Mouse (Mus musculus) liver, embryonic 15.5 days (tissue): ENCODE measurements around the gene Oaf. TPM values are rescaled to one million over a fixed set of nuclear protein-coding genes. Genes with fewer than 3 reads are reported as not detected.

Experiments used
- ATAC-seq: fragments of 200-750 bp; cut with Nextera tagmentation; 2 replicates; pipeline ENCODE4 v1.8.0; 2017; ENCODE audit warnings: moderate number of reproducible peaks, mild to moderate bottlenecking, moderate library complexity; ENCODE audit not compliant: insufficient read depth
- H3K27ac ChIP-seq: fragments of 300-500 bp; sonication (generic); replicated peaks from 2 replicates; pipeline ENCODE4 v1.5.1; 2015; ENCODE audit warnings: mild to moderate bottlenecking, inconsistent platforms
- H3K27me3 ChIP-seq: fragments of 300-500 bp; sonication (generic); 2 replicates; pipeline ENCODE4 v1.6.1; 2015; ENCODE audit warnings: mild to moderate bottlenecking, inconsistent platforms
- H3K36me3 ChIP-seq: fragments of 300-500 bp; sonication (generic); replicated peaks from 2 replicates; pipeline ENCODE4 v1.6.1; 2015; ENCODE audit warnings: moderate library complexity, mild to moderate bottlenecking, inconsistent platforms
- H3K4me1 ChIP-seq: fragments of 300-500 bp; sonication (generic); replicated peaks from 2 replicates; pipeline ENCODE4 v1.6.1; 2015; ENCODE audit warnings: inconsistent platforms
- H3K4me2 ChIP-seq: fragments of 300-500 bp; sonication (generic); 2 replicates; pipeline ENCODE4 v1.6.1; 2015; ENCODE audit warnings: moderate library complexity, mild to moderate bottlenecking, inconsistent platforms
- H3K4me3 ChIP-seq: fragments of 300-500 bp; sonication (generic); replicated peaks from 2 replicates; pipeline ENCODE4 v1.5.1; 2015; ENCODE audit warnings: mild to moderate bottlenecking, inconsistent platforms
- H3K9ac ChIP-seq: fragments of 300-500 bp; sonication (generic); 2 replicates; pipeline ENCODE4 v1.6.1; 2015; ENCODE audit warnings: moderate library complexity, mild to moderate bottlenecking, inconsistent platforms
- H3K9me3 ChIP-seq: fragments of 300-500 bp; sonication (generic); replicated peaks from 2 replicates; pipeline ENCODE4 v1.6.1; 2016; ENCODE audit warnings: inconsistent platforms
- WGBS: fragments of 180-500 bp; shearing (Covaris S2); methylation state at CpG from one replicate; pipeline ENCODE4 v1.1.7; 2015; ENCODE audit warnings: mixed read lengths; ENCODE audit not compliant: insufficient replicate concordance; 5-methylcytosine and 5-hydroxymethylcytosine counted together
- polyA plus RNA-seq: library from polyadenylated mRNA; unstranded; fragments of >200 nt; fragmentation: Nextera tagmentation; extraction: Ambion mirVana; gene quantifications from 2 replicates; pipeline ENCODE4 v1.2.1, GENCODE M21; 2015

The Oaf gene
- polyA plus RNA-seq, 1 experiment from 2014 or later, result 30.0 TPM

- ATAC-seq, result no peak
- Histone ChIP-seq H3K4me1 (peaks cover 45% of the 10 kb centered on the region), H3K36me3 (no peaks in the 10 kb centered on the region), H3K4me3 (no peak overlapping the region), H3K27ac (peak overlapping the region; percentile 84), H3K9me3 (no peaks in the 10 kb centered on the region), H3K4me2 (no peak overlapping the region), H3K9ac (no peak overlapping the region), H3K27me3 (no peaks in the 10 kb centered on the region)
- 73% methylated on average over 9 of the region's 9 CpGs for WGBS
These were observed 23.3 kb upstream of the Oaf start for GRCm38 (mm10) chr9:43262811-43263550.

GRCm38 (mm10) chr9:43262390-43262789 lies 22.7 kb upstream of the Oaf start:
- Histone ChIP-seq H3K27ac (peak overlapping the region; percentile 84), H3K4me3 (no peak overlapping the region), H3K4me2 (no peak overlapping the region), H3K4me1 (peaks cover 48% of the 10 kb centered on the region), H3K9me3 (no peaks in the 10 kb centered on the region), H3K9ac (no peak overlapping the region), H3K27me3 (no peaks in the 10 kb centered on the region), H3K36me3 (no peaks in the 10 kb centered on the region)
- no peak for ATAC-seq
- WGBS, result 70% methylated on average over 4 of the region's 4 CpGs

DNA sequence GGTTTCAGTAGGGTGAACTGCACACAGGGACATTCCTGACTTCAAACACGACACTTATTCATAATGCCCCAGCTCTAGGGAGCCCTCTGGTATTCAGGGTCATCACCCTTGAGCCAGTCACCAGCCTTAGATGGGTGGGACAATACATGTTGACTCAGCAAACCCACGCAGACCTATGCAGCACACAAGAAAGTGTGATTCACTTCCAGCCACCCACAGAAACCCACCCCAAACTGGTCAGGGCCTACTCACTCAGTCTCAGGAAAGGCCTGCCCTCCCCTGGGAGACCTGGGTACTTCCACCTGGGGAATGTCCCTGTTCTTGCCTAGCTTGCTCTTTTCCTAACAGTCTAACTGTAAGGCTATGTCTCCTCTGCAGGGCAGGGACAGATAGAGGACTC lies 22.2 kb upstream of the Oaf start:
- 31% methylated on average over 2 of the region's 2 CpGs for WGBS
- Histone ChIP-seq H3K4me2 (no peak overlapping the region), H3K4me3 (no peak overlapping the region), H3K27ac (peak overlapping the region; percentile 84), H3K9ac (no peak overlapping the region), H3K9me3 (no peaks in the 10 kb centered on the region), H3K27me3 (no peaks in the 10 kb centered on the region), H3K36me3 (no peaks in the 10 kb centered on the region), H3K4me1 (peaks cover 48% of the 10 kb centered on the region)
- ATAC-seq, result no peak

GRCm38 (mm10) chr9:43261124-43261907 lies 21.6 kb upstream of the Oaf start:
- no peak for ATAC-seq
- no peak overlapping the region for H3K9ac ChIP-seq
- no peak overlapping the region for H3K4me2 ChIP-seq
- H3K27ac ChIP-seq, result peak overlapping the region; percentile 84
- no peaks in the 10 kb centered on the region for H3K27me3 ChIP-seq
- peaks cover 48% of the 10 kb centered on the region for H3K4me1 ChIP-seq
- no peak overlapping the region for H3K4me3 ChIP-seq
- H3K36me3 ChIP-seq, result no peaks in the 10 kb centered on the region
- H3K9me3 ChIP-seq, result no peaks in the 10 kb centered on the region
- 68% methylated on average over 4 of the region's 4 CpGs for WGBS

DNA sequence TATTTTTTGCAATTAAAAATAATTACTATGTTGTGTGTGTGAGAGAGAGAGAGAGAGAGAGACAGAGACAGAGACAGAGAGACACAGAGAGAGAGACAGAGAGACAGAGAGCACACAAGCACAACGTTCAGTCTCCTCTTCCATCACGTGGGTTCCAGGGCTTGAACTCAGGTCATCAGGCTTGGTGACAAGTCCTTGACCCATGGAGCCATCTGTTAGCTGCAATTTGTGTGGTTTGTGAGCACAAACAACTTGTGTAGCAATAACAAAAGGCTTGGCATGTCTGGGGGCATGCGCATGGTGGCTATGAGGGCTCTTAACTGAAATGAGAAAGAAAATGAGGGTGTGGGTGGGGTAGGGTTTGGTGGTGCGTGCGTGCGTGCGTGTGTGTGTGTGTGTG lies 20.9 kb upstream of the Oaf start:
- H3K4me2 ChIP-seq, result no peak overlapping the region
- no peak overlapping the region for H3K9ac ChIP-seq
- peaks cover 46% of the 10 kb centered on the region for H3K4me1 ChIP-seq
- H3K9me3 ChIP-seq, result no peaks in the 10 kb centered on the region
- ATAC-seq, result no peak
- H3K36me3 ChIP-seq, result no peaks in the 10 kb centered on the region
- no peak overlapping the region for H3K4me3 ChIP-seq
- H3K27me3 ChIP-seq, result no peaks in the 10 kb centered on the region
- no peak overlapping the region for H3K27ac ChIP-seq
- 82% methylated on average over 7 of the region's 7 CpGs for WGBS

DNA sequence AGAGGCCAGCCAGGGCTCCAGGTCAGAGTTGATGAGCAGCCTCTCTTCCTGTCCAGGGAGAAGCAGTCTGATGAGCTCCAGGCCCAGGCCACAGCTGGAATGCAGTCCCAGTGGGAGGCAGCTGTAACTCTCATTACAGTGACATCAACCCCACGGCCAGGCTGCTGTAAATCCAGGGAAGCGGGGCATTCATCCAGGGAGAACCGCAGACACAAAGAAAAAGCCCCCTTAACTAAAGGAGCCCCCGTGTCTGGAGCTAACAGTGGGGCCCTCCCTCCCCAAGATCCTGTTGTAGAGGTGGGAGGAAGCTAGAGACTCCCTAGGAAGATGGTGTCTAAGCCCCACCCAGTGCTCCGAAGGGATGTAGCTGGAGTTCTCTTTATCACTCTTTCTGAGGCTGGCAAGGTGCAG lies 13.6 kb upstream of the Oaf start:
- Histone ChIP-seq H3K27me3 (no peaks in the 10 kb centered on the region), H3K36me3 (no peaks in the 10 kb centered on the region), H3K9ac (no peak overlapping the region), H3K4me3 (no peak overlapping the region), H3K9me3 (no peaks in the 10 kb centered on the region), H3K27ac (no peak overlapping the region), H3K4me1 (peaks cover 13% of the 10 kb centered on the region), H3K4me2 (no peak overlapping the region)
- 58% methylated on average over 5 of the region's 5 CpGs for WGBS
- ATAC-seq, result no peak

- H3K4me1 ChIP-seq, result peaks cover 11% of the 10 kb centered on the region
- ATAC-seq, result no peak
- H3K36me3 ChIP-seq, result no peaks in the 10 kb centered on the region
- H3K9me3 ChIP-seq, result no peaks in the 10 kb centered on the region
- no peak overlapping the region for H3K9ac ChIP-seq
- no peak overlapping the region for H3K27ac ChIP-seq
- H3K4me2 ChIP-seq, result no peak overlapping the region
- no peak overlapping the region for H3K4me3 ChIP-seq
- WGBS, result 63% methylated on average over 3 of the region's 3 CpGs
- no peaks in the 10 kb centered on the region for H3K27me3 ChIP-seq
These were observed 13.1 kb upstream of the Oaf start for GRCm38 (mm10) chr9:43252790-43253189.

DNA sequence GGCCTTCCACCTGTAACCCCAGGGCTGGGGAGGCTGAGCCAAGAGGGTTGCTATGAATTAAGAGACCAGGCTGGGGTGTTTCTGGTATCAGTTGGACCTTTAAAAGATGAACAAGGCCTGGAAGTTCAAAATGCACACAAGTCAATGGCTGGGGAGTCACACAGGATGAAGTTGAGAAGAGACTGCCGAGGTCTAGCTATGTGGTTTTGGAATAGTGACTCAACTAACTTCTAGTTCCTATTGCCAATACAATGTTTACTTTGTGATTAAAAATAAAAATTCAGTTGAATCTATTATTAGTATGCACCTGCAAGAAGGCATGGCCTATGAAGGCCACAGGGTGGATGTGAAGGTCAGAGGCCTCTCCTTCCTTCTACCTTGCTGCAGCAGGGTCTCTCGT lies 12.1 kb upstream of the Oaf start:
- H3K36me3 ChIP-seq, result no peaks in the 10 kb centered on the region
- no peaks in the 10 kb centered on the region for H3K9me3 ChIP-seq
- H3K4me2 ChIP-seq, result no peak overlapping the region
- no peaks in the 10 kb centered on the region for H3K27me3 ChIP-seq
- no peak for ATAC-seq
- WGBS, result 52% methylated on average over 2 of the region's 2 CpGs
- no peak overlapping the region for H3K27ac ChIP-seq
- no peak overlapping the region for H3K4me3 ChIP-seq
- peaks cover 7% of the 10 kb centered on the region for H3K4me1 ChIP-seq
- no peak overlapping the region for H3K9ac ChIP-seq

GRCm38 (mm10) chr9:43246738-43247180 lies 7.0 kb upstream of the Oaf start:
- no peak overlapping the region for H3K9ac ChIP-seq
- H3K4me1 ChIP-seq, result peaks cover 54% of the 10 kb centered on the region
- H3K36me3 ChIP-seq, result no peaks in the 10 kb centered on the region
- H3K4me3 ChIP-seq, result 0 out of 2 replicates have a peak overlapping the region, but pooled peaks have one; percentile 14
- H3K9me3 ChIP-seq, result no peaks in the 10 kb centered on the region
- H3K4me2 ChIP-seq, result peak overlapping the region; percentile 50
- H3K27me3 ChIP-seq, result no peaks in the 10 kb centered on the region
- no peak overlapping the region; the same call in 1 of the 2 replicates for H3K27ac ChIP-seq
- ATAC-seq, result peak; percentile 59
- 9% methylated on average over 10 of the region's 10 CpGs for WGBS

DNA sequence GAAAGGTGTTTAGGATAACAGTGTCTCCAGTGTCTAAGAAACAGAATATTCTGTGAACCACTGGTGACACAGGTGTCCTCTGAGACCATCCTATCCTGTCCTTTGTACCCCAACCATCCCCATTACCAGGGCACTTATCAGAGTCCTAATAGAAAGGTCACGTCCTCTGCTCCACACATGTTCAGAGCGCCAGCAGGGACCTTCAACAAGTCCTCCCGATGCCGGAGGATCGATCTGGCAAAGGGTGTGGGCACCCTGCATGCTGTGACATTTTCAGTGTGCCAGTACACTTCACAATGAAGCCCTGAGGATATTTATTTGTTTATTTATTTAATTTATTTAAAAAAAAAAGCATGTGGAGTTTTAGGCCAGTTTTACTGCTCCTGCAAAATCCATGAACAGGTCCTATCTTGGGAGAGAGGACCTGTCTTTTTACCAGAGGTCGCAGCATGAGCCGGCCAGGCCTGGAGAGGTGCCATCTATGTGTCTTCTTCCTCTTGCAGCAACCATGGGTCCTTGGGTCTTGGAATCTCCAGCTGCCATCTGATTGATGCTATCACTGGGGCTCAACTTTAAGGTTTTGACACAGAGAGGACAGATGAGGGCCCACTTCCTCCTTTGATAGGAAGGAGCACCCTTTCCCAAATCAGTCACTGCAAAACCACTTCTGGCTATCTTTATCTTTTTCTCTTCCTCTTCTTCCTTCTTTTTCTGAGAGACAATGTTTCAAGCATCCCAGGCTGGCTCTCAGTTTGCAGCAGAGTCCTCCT lies 6.3 kb upstream of the Oaf start:
- Histone ChIP-seq H3K27ac (no peak overlapping the region), H3K27me3 (no peaks in the 10 kb centered on the region), H3K36me3 (no peaks in the 10 kb centered on the region), H3K4me1 (peaks cover 61% of the 10 kb centered on the region), H3K9me3 (no peaks in the 10 kb centered on the region), H3K9ac (no peak overlapping the region), H3K4me2 (peak overlapping the region; percentile 50; the same call in 1 of the 2 replicates), H3K4me3 (no peak overlapping the region)
- no peak for ATAC-seq
- 46% methylated on average over 7 of the region's 7 CpGs for WGBS

GRCm38 (mm10) chr9:43242432-43242831 lies 2.7 kb upstream of the Oaf start:
- 12% methylated on average over 5 of the region's 5 CpGs for WGBS
- no peak for ATAC-seq
- peak overlapping the region; percentile 93 for H3K27ac ChIP-seq
- H3K9me3 ChIP-seq, result no peaks in the 10 kb centered on the region
- no peak overlapping the region for H3K4me3 ChIP-seq
- peak overlapping the region; percentile 39 for H3K4me2 ChIP-seq
- H3K4me1 ChIP-seq, result peaks cover 94% of the 10 kb centered on the region
- no peak overlapping the region for H3K9ac ChIP-seq
- no peaks in the 10 kb centered on the region for H3K36me3 ChIP-seq
- H3K27me3 ChIP-seq, result no peaks in the 10 kb centered on the region
